Comparison of ENCODE assay signal across 8 mouse cellular contexts in genomic region chr11:116005701-116006419, GRCm38 (mm10). TPM values are rescaled to one million over a fixed set of nuclear protein-coding genes. Genes with fewer than 3 reads are reported as not detected.
DNase-seq lines count a peak whose midpoint lies in the region; ATAC-seq and TF ChIP-seq lines count a peak whose summit lies in the region.

No protein-coding gene starts in this region.

- H3K9ac ChIP-seq in lung, embryonic 14.5 days = 0 out of 2 replicates have a peak overlapping the region, but pooled peaks have one; percentile 24
- H3K9ac ChIP-seq in forebrain, embryonic 13.5 days = no peak overlapping the region
- peak overlapping the region; percentile 68; the same call in 1 of the 2 replicates for H3K9ac ChIP-seq in limb, embryonic 13.5 days
- H3K9ac ChIP-seq in stomach, embryonic 14.5 days (replicated peaks; ENCODE audit: low read depth, low read length) = peak overlapping the region; percentile 44; the same call in 1 of the 2 replicates

- peaks cover 46% of the 10 kb centered on the region for H3K36me3 ChIP-seq in lung, embryonic 14.5 days (ENCODE audit: insufficient read depth)
- peaks cover 19% of the 10 kb centered on the region for H3K36me3 ChIP-seq in forebrain, embryonic 13.5 days (ENCODE audit: poor library complexity, severe bottlenecking)
- H3K36me3 ChIP-seq in limb, embryonic 13.5 days = peaks cover 48% of the 10 kb centered on the region
- H3K36me3 ChIP-seq in stomach, embryonic 14.5 days (ENCODE audit: control insufficient read depth, insufficient read depth, low read length) = peaks cover 23% of the 10 kb centered on the region

- H3K27ac ChIP-seq in lung, embryonic 14.5 days (ENCODE audit: low read depth) = peak overlapping the region; percentile 22; the same call in 1 of the 2 replicates
- H3K27ac ChIP-seq in forebrain, embryonic 13.5 days = no peak overlapping the region
- H3K27ac ChIP-seq in limb, embryonic 13.5 days = peak overlapping the region; percentile 75; the same call in 1 of the 2 replicates
- peak overlapping the region; percentile 79; the same call in 1 of the 2 replicates for H3K27ac ChIP-seq in stomach, embryonic 14.5 days (ENCODE audit: low read length)

- TF ChIP-seq CTCF in lung, embryonic 14.5 days (IDR thresholded peaks at IDR 0.05; ENCODE audit: low read depth) = no peak

- peaks cover 7% of the 10 kb centered on the region for H3K4me1 ChIP-seq in lung, embryonic 14.5 days (ENCODE audit: insufficient read depth)
- peaks cover 11% of the 10 kb centered on the region for H3K4me1 ChIP-seq in forebrain, embryonic 13.5 days
- peaks cover 25% of the 10 kb centered on the region for H3K4me1 ChIP-seq in limb, embryonic 13.5 days
- 0 out of 2 replicates have a peak, but pooled peaks cover 5% of the 10 kb centered on the region for H3K4me1 ChIP-seq in stomach, embryonic 14.5 days (ENCODE audit: control insufficient read depth, insufficient read depth, low read length)

- 60% methylated on average over 9 of the region's 9 CpGs for WGBS in lung, embryonic 14.5 days
- 67% methylated on average over 9 of the region's 9 CpGs for WGBS in forebrain, embryonic 13.5 days
- WGBS in limb, embryonic 13.5 days = 73% methylated on average over 9 of the region's 9 CpGs
- 71% methylated on average over 9 of the region's 9 CpGs for WGBS in stomach, embryonic 14.5 days

- H3K27me3 ChIP-seq in lung, embryonic 14.5 days (ENCODE audit: insufficient read depth, low read length) = no peaks in the 10 kb centered on the region
- no peaks in the 10 kb centered on the region for H3K27me3 ChIP-seq in forebrain, embryonic 13.5 days
- H3K27me3 ChIP-seq in limb, embryonic 13.5 days = no peaks in the 10 kb centered on the region
- H3K27me3 ChIP-seq in stomach, embryonic 14.5 days (ENCODE audit: control insufficient read depth, insufficient read depth, low read length) = no peaks in the 10 kb centered on the region

- no peaks in the 10 kb centered on the region for H3K9me3 ChIP-seq in lung, embryonic 14.5 days (ENCODE audit: low read depth, low read length)
- no peaks in the 10 kb centered on the region for H3K9me3 ChIP-seq in forebrain, embryonic 13.5 days (replicated peaks)
- H3K9me3 ChIP-seq in limb, embryonic 13.5 days = no peaks in the 10 kb centered on the region
- H3K9me3 ChIP-seq in stomach, embryonic 14.5 days (ENCODE audit: control insufficient read depth, low read depth, low read length) = no peaks in the 10 kb centered on the region; the same call in 1 of the 2 replicates

- no peak for DNase-seq in lung, embryonic 14.5 days
- DNase-seq in lung, postnatal 36 days = no peak
- no peak for DNase-seq in frontal cortex, adult 2 months (ENCODE audit: extremely low spot score in 1 of 2, low spot score in 1 of 2)
- no peak for DNase-seq in gastrocnemius, adult 8-10 months (ENCODE audit: low spot score in 2 of 2)
- DNase-seq in kidney, adult 18-20 months = no peak

- H3K4me3 ChIP-seq in lung, embryonic 14.5 days (ENCODE audit: low read depth, low read length) = peak overlapping the region; percentile 33; the same call in 1 of the 2 replicates
- H3K4me3 ChIP-seq in forebrain, embryonic 13.5 days = no peak overlapping the region
- peak overlapping the region; percentile 42 for H3K4me3 ChIP-seq in limb, embryonic 13.5 days
- H3K4me3 ChIP-seq in stomach, embryonic 14.5 days (ENCODE audit: low read depth, low read length) = no peak overlapping the region; the same call in 1 of the 2 replicates

- peak overlapping the region; percentile 68 for H3K4me2 ChIP-seq in lung, embryonic 14.5 days
- peak overlapping the region; percentile 65 for H3K4me2 ChIP-seq in forebrain, embryonic 13.5 days
- H3K4me2 ChIP-seq in limb, embryonic 13.5 days (replicated peaks) = peak overlapping the region; percentile 77
- H3K4me2 ChIP-seq in stomach, embryonic 14.5 days (replicated peaks; ENCODE audit: low read depth, low read length) = peak overlapping the region; percentile 65

- ATAC-seq in lung, embryonic 14.5 days (ENCODE audit: insufficient read depth) = peak; percentile 12; the same call in 1 of the 2 replicates
- peak; percentile 22; the same call in 1 of the 2 replicates for ATAC-seq in forebrain, embryonic 13.5 days
- 0 out of 2 replicates have a peak, but pooled peaks have one; percentile 7 for ATAC-seq in limb, embryonic 13.5 days (ENCODE audit: low FRiP score, low read depth)
- peak; percentile 21; the same call in 1 of the 2 replicates for ATAC-seq in stomach, embryonic 14.5 days (ENCODE audit: insufficient number of reproducible peaks, insufficient read depth, low FRiP score, low read depth)

RNA-seq across cellular contexts. Expression of gene Galk1, which starts 6.7 kb away (rescaled TPM):
- polyA plus RNA-seq in lung, embryonic 14.5 days (2014; fragmentation: Nextera tagmentation; extraction: Ambion mirVana) = 191 and 208 TPM in 2 replicates
- 74.8 and 86.1 TPM in 2 replicates for polyA plus RNA-seq in forebrain, embryonic 13.5 days (2015; fragmentation: Nextera tagmentation; extraction: Ambion mirVana)
- polyA plus RNA-seq in limb, embryonic 13.5 days (2015; fragmentation: Nextera tagmentation; extraction: Ambion mirVana) = 207 and 211 TPM in 2 replicates
- polyA plus RNA-seq in stomach, embryonic 14.5 days (2014; fragmentation: Nextera tagmentation; extraction: Ambion mirVana) = 157 and 164 TPM in 2 replicates
- 17.6 and 19.3 TPM in 2 replicates for polyA plus RNA-seq in frontal cortex, adult 2 months (2012; rRNA removed)
- total RNA-seq in gastrocnemius, adult 8-10 months (2022) = 1 to 10 TPM; 1.6 to 3.1 (median 2.7) TPM

RNA-seq across cellular contexts. Expression of gene H3f3b, which starts 21.9 kb away (rescaled TPM):
- 1,851 and 1,959 TPM in 2 replicates for polyA plus RNA-seq in lung, embryonic 14.5 days (2014; fragmentation: Nextera tagmentation; extraction: Ambion mirVana)
- 2,689 and 2,766 TPM in 2 replicates for polyA plus RNA-seq in forebrain, embryonic 13.5 days (2015; fragmentation: Nextera tagmentation; extraction: Ambion mirVana)
- polyA plus RNA-seq in limb, embryonic 13.5 days (2015; fragmentation: Nextera tagmentation; extraction: Ambion mirVana) = 2,219 and 2,483 TPM in 2 replicates
- polyA plus RNA-seq in stomach, embryonic 14.5 days (2014; fragmentation: Nextera tagmentation; extraction: Ambion mirVana) = 1,982 and 2,067 TPM in 2 replicates
- polyA plus RNA-seq in frontal cortex, adult 2 months (2012; rRNA removed) = 347 and 369 TPM in 2 replicates
- total RNA-seq in gastrocnemius, adult 8-10 months (2022) = 10 to 100 TPM; 45.7 to 88.7 (median 59.5) TPM

RNA-seq across cellular contexts. Expression of gene Unk, which starts 24.3 kb away (rescaled TPM):
- 39.5 and 44.4 TPM in 2 replicates for polyA plus RNA-seq in lung, embryonic 14.5 days (2014; fragmentation: Nextera tagmentation; extraction: Ambion mirVana)
- 38.0 and 42.3 TPM in 2 replicates for polyA plus RNA-seq in forebrain, embryonic 13.5 days (2015; fragmentation: Nextera tagmentation; extraction: Ambion mirVana)
- 39.4 and 44.8 TPM in 2 replicates for polyA plus RNA-seq in limb, embryonic 13.5 days (2015; fragmentation: Nextera tagmentation; extraction: Ambion mirVana)
- polyA plus RNA-seq in stomach, embryonic 14.5 days (2014; fragmentation: Nextera tagmentation; extraction: Ambion mirVana) = 29.2 and 31.6 TPM in 2 replicates
- 35.4 and 38.1 TPM in 2 replicates for polyA plus RNA-seq in frontal cortex, adult 2 months (2012; rRNA removed)
- total RNA-seq in gastrocnemius, adult 8-10 months (2022) = 1 to 10 TPM; 4.3 to 6.8 (median 5.3) TPM

RNA-seq across cellular contexts. Expression of gene Itgb4, which starts 31.4 kb away (rescaled TPM):
- polyA plus RNA-seq in lung, embryonic 14.5 days (2014; fragmentation: Nextera tagmentation; extraction: Ambion mirVana) = 2.0 and 2.3 TPM in 2 replicates
- polyA plus RNA-seq in forebrain, embryonic 13.5 days (2015; fragmentation: Nextera tagmentation; extraction: Ambion mirVana) = 0.21 and 0.38 TPM in 2 replicates
- polyA plus RNA-seq in limb, embryonic 13.5 days (2015; fragmentation: Nextera tagmentation; extraction: Ambion mirVana) = 5.2 and 6.3 TPM in 2 replicates
- 10.2 and 10.7 TPM in 2 replicates for polyA plus RNA-seq in stomach, embryonic 14.5 days (2014; fragmentation: Nextera tagmentation; extraction: Ambion mirVana)
- polyA plus RNA-seq in frontal cortex, adult 2 months (2012; rRNA removed) = 5.7 and 7.2 TPM in 2 replicates
- total RNA-seq in gastrocnemius, adult 8-10 months (2022) = 1 to 10 TPM; 1.5 to 4.4 (median 3.1) TPM

Comparison
In these comparisons a context has a peak if more than half of its experiments do, and no peak if none do; other contexts are left out.
1. H3K4me3 ChIP-seq: peak in lung, embryonic 14.5 days (single experiment) and limb, embryonic 13.5 days (single experiment); none in forebrain, embryonic 13.5 days (single experiment) and stomach, embryonic 14.5 days (single experiment).
2. Peak in every context shown above with its lines, with median percentiles within 50 percentile points of each other: ATAC-seq and H3K4me2 ChIP-seq.